Mouse (Mus musculus) E14TG2a.4 (cell line): ENCODE results near the gene Sirt2.

ENCODE experiments used
- CTCF ChIP-seq: conservative IDR thresholded peaks from 2 replicates; pipeline ENCODE4 v1.5.1; 2014; ENCODE audit warnings: low read length
- NANOG ChIP-seq: IDR thresholded peaks from 2 replicates; pipeline ENCODE4 v1.6.1; 2014; ENCODE audit warnings: borderline replicate concordance, low read length, mixed read lengths

- TF ChIP-seq CTCF (no peak), NANOG (no peak)
Measured at GRCm38 (mm10) chr7:28774164-28774563, 7.6 kb downstream of the Sirt2 start.
